Mouse (Mus musculus) cerebellum, adult 18-20 months (tissue): ENCODE measurements around the gene Pp2d1.

Source experiments
- DNase-seq, 2 experiments: peaks; one replicate each; pipeline ENCODE4 v3.0.0; 2021

The Pp2d1 gene

GRCm38 (mm10) chr17:53566161-53566918 is 27.1 kb upstream of the Pp2d1 start, which contains the start of gene Kat2b:
Gene Kat2b (plus strand): TSS chr17:53566861.
- DNase-seq: peak; percentile 66 to 67

- no peak for DNase-seq
Measured at GRCm38 (mm10) chr17:53564837-53565236, 25.6 kb upstream of the Pp2d1 start.

- no peak for DNase-seq
Measured at GRCm38 (mm10) chr17:53561458-53562029, 22.3 kb upstream of the Pp2d1 start.

GRCm38 (mm10) chr17:53559646-53560045 is 20.4 kb upstream of the Pp2d1 start:
- DNase-seq: no peak

- DNase-seq: no peak
Measured at GRCm38 (mm10) chr17:53557443-53557842, 18.2 kb upstream of the Pp2d1 start.

- DNase-seq: no peak
Measured at GRCm38 (mm10) chr17:53554813-53555212, 15.6 kb upstream of the Pp2d1 start.

GRCm38 (mm10) chr17:53554088-53554487 is 14.8 kb upstream of the Pp2d1 start:
- peak in 1 of 2 experiments; percentile 9 for DNase-seq

- DNase-seq: no peak
Measured at GRCm38 (mm10) chr17:53551306-53552299, 12.4 kb upstream of the Pp2d1 start.

GRCm38 (mm10) chr17:53543591-53544324 is 4.5 kb upstream of the Pp2d1 start:
- DNase-seq: peak; percentile 14 to 19

- DNase-seq: no peak
Measured at GRCm38 (mm10) chr17:53542536-53542935, 3.3 kb upstream of the Pp2d1 start.

GRCm38 (mm10) chr17:53532425-53532824 is 6.8 kb downstream of the Pp2d1 start:
- no peak for DNase-seq

GRCm38 (mm10) chr17:53531160-53531559 is 8.1 kb downstream of the Pp2d1 start:
- DNase-seq: peak in 1 of 2 experiments; percentile 14

- DNase-seq: no peak
Measured at GRCm38 (mm10) chr17:53528034-53528433, 11.2 kb downstream of the Pp2d1 start.

GRCm38 (mm10) chr17:53520509-53520908 is 18.7 kb downstream of the Pp2d1 start:
- DNase-seq: no peak

- no peak for DNase-seq
Measured at GRCm38 (mm10) chr17:53519364-53519763, 19.9 kb downstream of the Pp2d1 start.

- peak; percentile 44 to 47 for DNase-seq
Measured at GRCm38 (mm10) chr17:53512311-53512951, 26.8 kb downstream of the Pp2d1 start.

- DNase-seq: no peak
Measured at GRCm38 (mm10) chr17:53502966-53503365, 36.3 kb downstream of the Pp2d1 start.

- DNase-seq: no peak
Measured at GRCm38 (mm10) chr17:53489007-53489378, 50.3 kb downstream of the Pp2d1 start.

- DNase-seq: no peak
Measured at GRCm38 (mm10) chr17:53488291-53489006, 50.8 kb downstream of the Pp2d1 start.

GRCm38 (mm10) chr17:53480433-53480832 is 58.8 kb downstream of the Pp2d1 start:
- no peak for DNase-seq

GRCm38 (mm10) chr17:53479604-53480041 is 59.6 kb downstream of the Pp2d1 start:
- DNase-seq: peak in 1 of 2 experiments; percentile 51
